Mouse (Mus musculus) limb, embryonic 14.5 days (tissue): ENCODE results near the gene Exoc1. TPM values are rescaled to one million over a fixed set of nuclear protein-coding genes. Genes with fewer than 3 reads are reported as not detected.

Experiments
- ATAC-seq: fragments of 200-750 bp; cut with Nextera tagmentation; 2 replicates; pipeline ENCODE4 v1.8.0; 2017; ENCODE audit warnings: low read depth, moderate number of reproducible peaks, moderate TSS enrichment; ENCODE audit not compliant: low FRiP score
- DNase-seq: peaks from one replicate; pipeline ENCODE4 v3.0.0-alpha.2; 2015; ENCODE audit warnings: low spot score
- H3K27ac ChIP-seq: fragments of 300-500 bp; sonication (generic); replicated peaks from 2 replicates; pipeline ENCODE4 v1.5.1; 2014; ENCODE audit warnings: low read depth, mild to moderate bottlenecking, low read length, moderate library complexity, mixed read lengths
- H3K27me3 ChIP-seq: fragments of 300-500 bp; sonication (generic); 2 replicates; pipeline ENCODE4 v1.6.1; 2014; ENCODE audit warnings: low read length, mixed read lengths; ENCODE audit not compliant: control insufficient read depth, insufficient read depth
- H3K36me3 ChIP-seq: fragments of 300-500 bp; sonication (generic); 2 replicates; pipeline ENCODE4 v1.6.1; 2014; ENCODE audit warnings: mild to moderate bottlenecking, low read length, moderate library complexity, mixed read lengths; ENCODE audit not compliant: control insufficient read depth, insufficient read depth
- H3K4me1 ChIP-seq: fragments of 300-500 bp; sonication (generic); 2 replicates; pipeline ENCODE4 v1.6.1; 2014; ENCODE audit warnings: antibody characterized with exemption, low read length, mixed read lengths; ENCODE audit not compliant: control insufficient read depth, insufficient read depth
- H3K4me2 ChIP-seq: fragments of 300-500 bp; sonication (generic); replicated peaks from 2 replicates; pipeline ENCODE4 v1.6.1; 2014; ENCODE audit warnings: low read depth, mild to moderate bottlenecking, low read length, moderate library complexity; ENCODE audit not compliant: severe bottlenecking
- H3K4me3 ChIP-seq: fragments of 300-500 bp; sonication (generic); replicated peaks from 2 replicates; pipeline ENCODE4 v1.5.1; 2014; ENCODE audit warnings: low read length
- H3K9ac ChIP-seq: fragments of 300-500 bp; sonication (generic); 2 replicates; pipeline ENCODE4 v1.6.1; 2014; ENCODE audit warnings: mild to moderate bottlenecking, low read depth, low read length, moderate library complexity; ENCODE audit not compliant: severe bottlenecking
- H3K9me3 ChIP-seq: fragments of 300-500 bp; sonication (generic); 2 replicates; pipeline ENCODE4 v1.6.1; 2016; ENCODE audit warnings: low read length; ENCODE audit not compliant: control insufficient read depth
- POLR2A ChIP-seq: fragments of 200-500 bp; IDR thresholded peaks from 2 replicates; pipeline ENCODE4 v1.8.0; 2012; ENCODE audit warnings: inconsistent platforms, mild to moderate bottlenecking, moderate library complexity, borderline replicate concordance; ENCODE audit not compliant: insufficient read depth, insufficient read length; ENCODE audit errors: extremely low read depth
- WGBS: fragments of 180-500 bp; shearing (Covaris S2); extraction: QIAGEN DNeasy Blood & Tissue Kit; methylation state at CpG from one replicate; pipeline ENCODE4 v1.1.7; 2014; 5-methylcytosine and 5-hydroxymethylcytosine counted together
- polyA plus RNA-seq, 2 experiments: library from polyadenylated mRNA; depleted of rRNA in 1 of 2; stranded (reverse) in 1 of 2; unstranded in 1 of 2; fragments of >200 nt; fragmentation: Nextera tagmentation in 1 of 2; extraction: Ambion mirVana in 1 of 2; gene quantifications; 2 replicates each; pipeline versions ENCODE4 v1.2.1 to v1.2.3; 2012 to 2014

Exoc1 gene
- 40.7 and 57.2 TPM in 2 replicates for polyA plus RNA-seq (2012; rRNA removed)
- polyA plus RNA-seq (2014; fragmentation: Nextera tagmentation; extraction: Ambion mirVana) = 37.5 and 41.5 TPM in 2 replicates

DNA sequence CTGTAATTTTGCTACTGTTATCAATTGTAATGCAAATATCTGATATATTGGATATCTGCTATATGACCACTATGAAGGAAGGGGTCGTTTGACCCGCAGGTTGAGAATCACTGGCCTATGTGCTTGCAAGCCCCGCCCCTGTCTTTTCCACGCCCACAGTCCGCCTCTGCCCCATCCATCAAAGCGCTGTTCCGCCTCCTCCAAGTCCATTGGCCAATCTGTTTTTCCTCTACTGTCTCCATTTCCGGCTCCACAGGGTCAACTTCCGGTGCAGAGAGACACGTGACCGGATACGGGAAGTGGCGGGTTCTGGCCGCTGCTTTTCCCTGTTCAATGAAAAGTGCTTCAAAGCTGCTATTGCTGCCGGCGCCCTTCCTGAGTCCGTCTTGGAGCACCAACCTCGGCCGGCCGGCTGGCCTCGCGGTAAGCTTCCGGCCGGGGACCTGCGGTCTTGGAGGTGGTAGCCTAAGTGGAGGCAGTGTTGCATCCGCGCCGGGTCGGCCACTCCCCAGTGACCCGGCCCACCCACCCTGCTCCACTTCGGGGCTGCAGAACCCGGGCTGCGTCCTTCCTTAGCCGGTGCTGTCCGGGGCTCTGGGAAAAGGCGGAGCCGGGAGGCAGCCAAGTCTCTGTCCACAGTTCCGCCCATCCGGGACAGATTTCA, at the start of gene Exoc1:
Exoc1 (plus strand) TSS at position 272 of the 664 bp plus-strand sequence.
- Histone ChIP-seq H3K9me3 (no peaks in the 10 kb centered on the region), H3K4me1 (peaks cover 4% of the 10 kb centered on the region; the same call in 1 of the 2 replicates), H3K27me3 (no peaks in the 10 kb centered on the region), H3K27ac (peak within 1 kb of the TSS; percentile 67; the same call in 1 of the 2 replicates), H3K4me2 (peak within 1 kb of the TSS; percentile 80), H3K9ac (peak within 1 kb of the TSS; percentile 77), H3K36me3 (peaks cover 6% of the 10 kb centered on the region; the same call in 1 of the 2 replicates), H3K4me3 (peak within 1 kb of the TSS; percentile 87)
- TF ChIP-seq POLR2A = no peak
- WGBS = 2% methylated on average over 39 of the region's 39 CpGs
- ATAC-seq = peak; percentile 100
- DNase-seq = peak; percentile 96

DNA sequence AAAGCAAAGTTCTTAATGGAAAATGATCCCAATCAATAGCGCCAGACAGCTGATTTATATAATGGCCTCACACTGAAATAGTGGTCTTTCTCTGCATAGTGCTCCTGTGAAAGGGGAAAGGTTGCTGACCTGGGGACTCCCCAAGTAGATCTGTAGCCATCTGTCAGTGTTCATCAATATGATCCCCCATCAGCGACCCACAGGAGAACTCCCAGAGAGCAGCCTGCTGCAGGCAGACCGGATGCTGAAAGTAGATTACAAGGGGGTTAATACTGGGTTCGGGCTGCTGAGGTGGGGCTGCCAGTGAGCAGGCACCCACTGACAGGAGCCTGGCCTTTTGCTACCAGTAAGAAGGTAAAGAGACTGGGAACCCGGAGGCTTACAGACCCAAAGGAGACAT, 45.3 kb upstream of the Exoc1 start, which contains the start of gene Gm7271:
Gm7271 (plus strand) TSS at position 230 of the 400 bp plus-strand sequence.
- Histone ChIP-seq H3K4me3 (no peak within 1 kb of the TSS), H3K4me1 (no peaks in the 10 kb centered on the region), H3K9me3 (no peaks in the 10 kb centered on the region), H3K9ac (no peak within 1 kb of the TSS), H3K27me3 (no peaks in the 10 kb centered on the region), H3K4me2 (no peak within 1 kb of the TSS), H3K36me3 (no peaks in the 10 kb centered on the region), H3K27ac (no peak within 1 kb of the TSS)
- WGBS = 53% methylated on average over 5 of the region's 5 CpGs
- ATAC-seq (no peak), DNase-seq (no peak)
- TF ChIP-seq POLR2A = no peak

DNA sequence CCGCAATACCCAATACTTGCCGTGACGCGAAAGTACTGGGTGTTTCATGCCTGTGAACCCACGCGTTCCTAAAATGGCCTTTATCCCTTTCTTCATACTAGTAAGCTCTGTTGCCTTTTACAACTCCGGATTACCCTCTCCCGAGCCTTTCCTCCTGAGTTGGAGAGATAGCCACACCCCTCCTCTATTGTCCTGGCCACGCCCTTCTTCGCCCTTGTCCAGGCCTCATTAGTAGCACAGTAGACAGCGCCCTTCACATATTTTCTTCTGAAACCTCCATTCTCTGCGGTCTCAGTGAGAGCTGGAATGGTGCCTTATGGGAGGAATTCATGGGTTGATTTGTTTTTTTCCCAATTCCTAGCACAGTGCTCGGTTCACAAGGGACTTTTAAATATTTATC, 34.0 kb upstream of the Exoc1 start:
- Histone ChIP-seq H3K27ac (no peak overlapping the region), H3K9ac (no peak overlapping the region), H3K4me2 (no peak overlapping the region), H3K4me3 (no peak overlapping the region), H3K27me3 (no peaks in the 10 kb centered on the region), H3K4me1 (no peaks in the 10 kb centered on the region), H3K9me3 (no peaks in the 10 kb centered on the region), H3K36me3 (no peaks in the 10 kb centered on the region)
- TF ChIP-seq POLR2A = no peak
- WGBS = 81% methylated on average over 13 of the region's 13 CpGs
- DNase-seq (no peak), ATAC-seq (no peak)

DNA sequence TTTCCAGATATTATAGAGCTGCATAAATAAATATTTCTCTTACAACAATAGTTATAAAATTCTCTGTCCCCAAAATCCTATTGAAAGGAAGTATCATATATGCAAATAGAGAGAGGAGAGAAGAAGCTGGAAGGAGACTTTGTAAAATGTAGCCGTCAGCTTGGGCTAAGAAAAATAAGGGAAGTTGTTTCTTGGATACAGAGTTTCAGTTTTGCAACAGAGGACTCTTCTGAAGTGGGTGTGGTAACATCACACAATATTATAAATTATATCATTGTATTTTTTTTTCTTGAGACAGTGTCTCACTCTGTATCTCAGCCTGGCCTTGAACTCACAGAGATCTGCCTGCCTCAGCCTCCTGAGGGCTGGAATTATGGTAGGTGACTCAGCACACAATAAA, 6.7 kb upstream of the Exoc1 start:
- Histone ChIP-seq H3K4me1 (no peaks in the 10 kb centered on the region), H3K9ac (no peak overlapping the region), H3K4me2 (no peak overlapping the region), H3K9me3 (no peaks in the 10 kb centered on the region), H3K4me3 (no peak overlapping the region), H3K27me3 (no peaks in the 10 kb centered on the region), H3K36me3 (no peaks in the 10 kb centered on the region), H3K27ac (no peak overlapping the region)
- DNase-seq = no peak
- no peak for TF ChIP-seq POLR2A
- no peak for ATAC-seq
- 84% methylated on average over 1 of the region's 1 CpGs for WGBS

DNA sequence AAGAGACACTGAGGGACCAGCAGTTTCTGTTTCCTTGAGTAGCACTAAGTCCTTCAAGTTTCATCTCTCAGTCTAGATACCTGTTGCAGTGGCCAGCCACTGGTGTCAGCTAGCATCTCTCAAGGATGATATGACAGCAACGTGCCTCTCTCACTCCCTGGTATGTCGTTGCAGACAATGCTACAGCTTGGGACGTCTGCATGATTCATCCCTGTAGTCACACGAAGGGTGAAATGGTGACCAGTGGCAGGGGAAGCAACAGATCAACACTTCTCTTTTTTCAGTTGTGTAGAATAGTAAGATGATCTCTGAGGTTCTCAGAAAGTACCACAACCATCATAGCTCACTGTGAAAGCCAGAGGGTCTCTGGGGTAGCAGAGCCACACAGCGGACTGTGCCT, 4.5 kb upstream of the Exoc1 start:
- no peak for TF ChIP-seq POLR2A
- no peak for DNase-seq

More for the DNA sequence above, 4.5 kb upstream of the Exoc1 start:
- 70% methylated on average over 5 of the region's 5 CpGs for WGBS
- H3K9ac ChIP-seq = no peak overlapping the region
- no peak overlapping the region for H3K27ac ChIP-seq
- H3K36me3 ChIP-seq = no peaks in the 10 kb centered on the region
- no peaks in the 10 kb centered on the region for H3K27me3 ChIP-seq
- ATAC-seq = no peak
- H3K4me2 ChIP-seq = no peak overlapping the region
- H3K4me1 ChIP-seq = no peaks in the 10 kb centered on the region; the same call in 1 of the 2 replicates
- H3K9me3 ChIP-seq = no peaks in the 10 kb centered on the region
- no peak overlapping the region for H3K4me3 ChIP-seq
